Mouse (Mus musculus) thymus, adult 2 months (tissue): ENCODE data around the gene Olfr1124. TPM values are rescaled to one million over a fixed set of nuclear protein-coding genes. Genes with fewer than 3 reads are reported as not detected.
"Not testable (repeated sequence)": the region's sequence is repeated elsewhere in the genome, so short reads cannot be mapped to it uniquely, and the experiment has no call there.

Experiments used
- DNase-seq: peaks from one replicate; pipeline ENCODE4 v3.0.0; 2021
- H3K27ac ChIP-seq: fragments of 200-500 bp; 2 replicates; pipeline ENCODE4 v1.5.1; 2012; ENCODE audit warnings: low read length, control low read depth; ENCODE audit not compliant: control insufficient read depth, insufficient read depth
- H3K27me3 ChIP-seq: fragments of 200-500 bp; 2 replicates; pipeline ENCODE4 v1.6.1; 2012; ENCODE audit warnings: mild to moderate bottlenecking, low read length, moderate library complexity, mixed read lengths; ENCODE audit not compliant: control insufficient read depth, insufficient read depth
- H3K36me3 ChIP-seq: fragments of 200-500 bp; 2 replicates; pipeline ENCODE4 v1.6.1; 2012; ENCODE audit warnings: mild to moderate bottlenecking, low read length, moderate library complexity; ENCODE audit not compliant: control insufficient read depth, insufficient read depth
- H3K4me1 ChIP-seq: fragments of 200-500 bp; replicated peaks from 2 replicates; pipeline ENCODE4 v1.6.1; 2012; ENCODE audit warnings: low read length; ENCODE audit not compliant: control insufficient read depth, insufficient read depth
- H3K4me3 ChIP-seq: fragments of 200-500 bp; 2 replicates; pipeline ENCODE4 v1.5.1; 2012; ENCODE audit warnings: mild to moderate bottlenecking, low read length, control low read depth, moderate library complexity; ENCODE audit not compliant: control insufficient read depth, insufficient read depth
- CTCF ChIP-seq: fragments of 200-500 bp; IDR thresholded peaks from 2 replicates; pipeline ENCODE4 v1.5.1; 2012; ENCODE audit warnings: mild to moderate bottlenecking, control low read depth, low read length, moderate library complexity, borderline replicate concordance; ENCODE audit not compliant: control insufficient read depth, poor library complexity, insufficient read depth; ENCODE audit errors: extremely low read depth
- POLR2A ChIP-seq: fragments of 200-500 bp; IDR thresholded peaks from 2 replicates; pipeline ENCODE4 v1.6.1; 2012; ENCODE audit warnings: mild to moderate bottlenecking, low read length, control low read depth, moderate library complexity; ENCODE audit not compliant: control insufficient read depth, poor library complexity, insufficient read depth; ENCODE audit errors: extremely low read depth
- WGBS: fragments of 180-500 bp; shearing (Covaris S2); methylation state at CpG from one replicate; pipeline ENCODE4 v1.1.7; 2018; 5-methylcytosine and 5-hydroxymethylcytosine counted together
- polyA plus RNA-seq: library from polyadenylated mRNA; depleted of rRNA; stranded (reverse); fragments of >200 nt; gene quantifications from 2 replicates; pipeline ENCODE4 v1.2.3, GENCODE M21; 2012; rRNA removed

Gene Olfr1124
- polyA plus RNA-seq: not detected in 2 replicates

- WGBS: 98% methylated on average over 1 of the region's 1 CpGs
- TF ChIP-seq POLR2A (no peak), CTCF (no peak)
- Histone ChIP-seq H3K27me3 (no peaks in the 10 kb centered on the region), H3K4me3 (no peak within 1 kb of the TSS), H3K27ac (no peak within 1 kb of the TSS), H3K36me3 (no peaks in the 10 kb centered on the region), H3K4me1 (no peaks in the 10 kb centered on the region)
- DNase-seq: no peak
Measured at GRCm38 (mm10) chr2:87429975-87430374, at the start of gene Olfr1124. Gene Olfr1124, plus strand, starts transcription at chr2:87430275.

- Histone ChIP-seq H3K4me3 (no peak overlapping the region), H3K36me3 (no peaks in the 10 kb centered on the region), H3K27me3 (no peaks in the 10 kb centered on the region), H3K4me1 (no peaks in the 10 kb centered on the region), H3K27ac (no peak overlapping the region)
- TF ChIP-seq CTCF (no peak), POLR2A (no peak)
- DNase-seq: no peak
- WGBS: 77% methylated on average over 2 of the region's 2 CpGs
Measured at GRCm38 (mm10) chr2:87383935-87384334, 46.1 kb upstream of the Olfr1124 start.

- H3K36me3 ChIP-seq: no peaks in the 10 kb centered on the region
- no peak for DNase-seq
- no peak for TF ChIP-seq POLR2A
- TF ChIP-seq CTCF: no peak
Measured at GRCm38 (mm10) chr2:87385549-87385948, 44.5 kb upstream of the Olfr1124 start, which contains the start of gene Olfr1122. Gene Olfr1122, plus strand, starts transcription at chr2:87385849.

GRCm38 (mm10) chr2:87393605-87394004 lies 36.5 kb upstream of the Olfr1124 start:
- WGBS: 91% methylated on average over 5 of the region's 5 CpGs
- not testable (repeated sequence) for H3K36me3 ChIP-seq, H3K4me3 ChIP-seq, H3K27me3 ChIP-seq, H3K4me1 ChIP-seq, H3K27ac ChIP-seq, DNase-seq

More at GRCm38 (mm10) chr2:87385549-87385948, 44.5 kb upstream of the Olfr1124 start, which contains the start of gene Olfr1122:
- WGBS: 89% methylated on average over 2 of the region's 2 CpGs
- no peak within 1 kb of the TSS for H3K4me3 ChIP-seq
- no peak within 1 kb of the TSS for H3K27ac ChIP-seq
- H3K27me3 ChIP-seq: no peaks in the 10 kb centered on the region
- H3K4me1 ChIP-seq: no peaks in the 10 kb centered on the region

GRCm38 (mm10) chr2:87394686-87395085 lies 35.4 kb upstream of the Olfr1124 start:
- not testable (repeated sequence) for DNase-seq, H3K4me3 ChIP-seq, H3K27me3 ChIP-seq, H3K4me1 ChIP-seq, H3K36me3 ChIP-seq, H3K27ac ChIP-seq
- 89% methylated on average over 7 of the region's 7 CpGs for WGBS

- H3K36me3 ChIP-seq: no peaks in the 10 kb centered on the region
- H3K27ac ChIP-seq: no peak within 1 kb of the TSS
- H3K4me1 ChIP-seq: no peaks in the 10 kb centered on the region
- TF ChIP-seq POLR2A (no peak), CTCF (no peak)
- no peak for DNase-seq
- no peak within 1 kb of the TSS for H3K4me3 ChIP-seq
- WGBS: 91% methylated on average over 1 of the region's 1 CpGs
- H3K27me3 ChIP-seq: no peaks in the 10 kb centered on the region
Measured at GRCm38 (mm10) chr2:87416335-87416734, 13.7 kb upstream of the Olfr1124 start, which contains the start of gene Olfr1123. Gene Olfr1123, plus strand, starts transcription at chr2:87416635.

- H3K4me3 ChIP-seq: no peak overlapping the region
- DNase-seq: no peak
- 92% methylated on average over 16 of the region's 16 CpGs for WGBS
- H3K4me1 ChIP-seq: no peaks in the 10 kb centered on the region
- no peaks in the 10 kb centered on the region for H3K36me3 ChIP-seq
- no peak for TF ChIP-seq POLR2A
- TF ChIP-seq CTCF: no peak
- no peaks in the 10 kb centered on the region for H3K27me3 ChIP-seq
- no peak overlapping the region for H3K27ac ChIP-seq
Measured at GRCm38 (mm10) chr2:87437731-87438130, 7.7 kb downstream of the Olfr1124 start.
